Mouse (Mus musculus) bone marrow macrophage, adult 2 months (primary cell): Measurements from ENCODE around the gene Cnpy1.

Source experiments
- CTCF ChIP-seq: IDR thresholded peaks from 2 replicates; pipeline ENCODE4 v1.5.1; 2012; ENCODE audit warnings: low read depth, mild to moderate bottlenecking, low read length, moderate library complexity
- POLR2A ChIP-seq: IDR thresholded peaks from 2 replicates; pipeline ENCODE4 v1.6.1; 2012; ENCODE audit warnings: mild to moderate bottlenecking, low read depth, low read length, borderline replicate concordance

GRCm38 (mm10) chr5:28219596-28219995 is 26.0 kb downstream of the Cnpy1 start:
- no peak for TF ChIP-seq POLR2A
- TF ChIP-seq CTCF = no peak
